Mouse (Mus musculus): ENCODE measurements at regions not wholly inside any gene's neighbourhood (a gene's known extent, or its start where the extent isn't known, plus 50 kb on each side); places are given as distances from the start of the nearest gene placed in this dataset.

- no peak for DNase-seq (ENCODE audit: low spot score in 2 of 2)
These were observed 545.2 kb upstream of the Adamts9 start for GRCm38 (mm10) chr6:93488441-93488955.

GRCm38 (mm10) chr6:93478521-93478920 is 535.2 kb upstream of the Adamts9 start:
- no peak for DNase-seq (ENCODE audit: low spot score in 2 of 2)

GRCm38 (mm10) chr6:93474981-93475380 is 531.7 kb upstream of the Adamts9 start:
- DNase-seq (ENCODE audit: low spot score in 2 of 2) = no peak

- DNase-seq (ENCODE audit: low spot score in 2 of 2) = no peak
These were observed 524.6 kb upstream of the Adamts9 start for GRCm38 (mm10) chr6:93467867-93468266.

GRCm38 (mm10) chr6:93462861-93463260 is 519.6 kb upstream of the Adamts9 start:
- DNase-seq (ENCODE audit: low spot score in 2 of 2) = no peak

- no peak for DNase-seq (ENCODE audit: low spot score in 2 of 2)
These were observed 518.1 kb upstream of the Adamts9 start for GRCm38 (mm10) chr6:93461374-93461773.

- no peak for DNase-seq (ENCODE audit: low spot score in 2 of 2)
These were observed 514.3 kb upstream of the Adamts9 start for GRCm38 (mm10) chr6:93457613-93458012.

GRCm38 (mm10) chr6:93456383-93457033 is 513.2 kb upstream of the Adamts9 start:
- no peak for DNase-seq (ENCODE audit: low spot score in 2 of 2)

- peak; percentile 2 to 51 for DNase-seq (ENCODE audit: low spot score in 2 of 2)
These were observed 502.3 kb upstream of the Adamts9 start for GRCm38 (mm10) chr6:93445568-93445967.

- DNase-seq (ENCODE audit: low spot score in 2 of 2) = no peak
These were observed 501.8 kb upstream of the Adamts9 start for GRCm38 (mm10) chr6:93445124-93445523.

GRCm38 (mm10) chr6:93443766-93444557 is 500.7 kb upstream of the Adamts9 start:
- DNase-seq (ENCODE audit: low spot score in 2 of 2) = no peak

GRCm38 (mm10) chr6:93433446-93433845 is 490.2 kb upstream of the Adamts9 start:
- no peak for DNase-seq (ENCODE audit: low spot score in 2 of 2)

GRCm38 (mm10) chr6:93426141-93426540 is 482.8 kb upstream of the Adamts9 start:
- no peak for DNase-seq (ENCODE audit: low spot score in 2 of 2)

GRCm38 (mm10) chr6:93422906-93423305 is 479.6 kb upstream of the Adamts9 start:
- DNase-seq (ENCODE audit: low spot score in 2 of 2) = no peak

- no peak for DNase-seq (ENCODE audit: low spot score in 2 of 2)
These were observed 479.0 kb upstream of the Adamts9 start for GRCm38 (mm10) chr6:93422253-93422652.

GRCm38 (mm10) chr6:93417625-93418024 is 474.3 kb upstream of the Adamts9 start:
- DNase-seq (ENCODE audit: low spot score in 2 of 2) = no peak

GRCm38 (mm10) chr6:93416006-93416405 is 472.7 kb upstream of the Adamts9 start:
- no peak for DNase-seq (ENCODE audit: low spot score in 2 of 2)

GRCm38 (mm10) chr6:93411077-93411452 is 467.8 kb upstream of the Adamts9 start:
- no peak for DNase-seq (ENCODE audit: low spot score in 2 of 2)

- no peak for DNase-seq (ENCODE audit: low spot score in 2 of 2)
These were observed 467.3 kb upstream of the Adamts9 start for GRCm38 (mm10) chr6:93410416-93411076.

- no peak for DNase-seq (ENCODE audit: low spot score in 2 of 2)
These were observed 455.3 kb upstream of the Adamts9 start for GRCm38 (mm10) chr6:93398551-93398950.

- DNase-seq (ENCODE audit: low spot score in 2 of 2) = no peak
These were observed 453.8 kb upstream of the Adamts9 start for GRCm38 (mm10) chr6:93397074-93397473.

GRCm38 (mm10) chr6:93395952-93396351 is 452.7 kb upstream of the Adamts9 start:
- DNase-seq (ENCODE audit: low spot score in 2 of 2) = no peak

- no peak for DNase-seq (ENCODE audit: low spot score in 2 of 2)
These were observed 452.0 kb upstream of the Adamts9 start for GRCm38 (mm10) chr6:93395296-93395695.

All from urinary bladder, adult 18-20 months (tissue).